Mouse (Mus musculus) heart, postnatal 0 days (tissue): ENCODE measurements around the gene Gpr162.

Experiments used
- CTCF ChIP-seq: IDR thresholded peaks from 2 replicates; pipeline ENCODE4 v1.5.1; 2016; ENCODE audit warnings: antibody characterized with exemption, control low read depth, low read depth
- EP300 ChIP-seq: IDR thresholded peaks from 2 replicates; pipeline ENCODE4 v1.6.1; 2016; ENCODE audit warnings: antibody characterized with exemption, low read depth

- TF ChIP-seq EP300, result no peak
- peak; percentile 66 for TF ChIP-seq CTCF
These were observed 40.6 kb upstream of the Gpr162 start for GRCm38 (mm10) chr6:124904161-124904981.
